Mouse (Mus musculus) liver, embryonic 15.5 days (tissue): ENCODE measurements at regions not wholly inside any gene's neighbourhood (a gene's known extent, or its start where the extent isn't known, plus 50 kb on each side); places are given as distances from the start of the nearest gene placed in this dataset.

Source experiments
- ATAC-seq: fragments of 200-750 bp; cut with Nextera tagmentation; 2 replicates; pipeline ENCODE4 v1.8.0; 2017; ENCODE audit warnings: moderate number of reproducible peaks, mild to moderate bottlenecking, moderate library complexity; ENCODE audit not compliant: insufficient read depth
- H3K27ac ChIP-seq: fragments of 300-500 bp; sonication (generic); replicated peaks from 2 replicates; pipeline ENCODE4 v1.5.1; 2015; ENCODE audit warnings: mild to moderate bottlenecking, inconsistent platforms
- H3K27me3 ChIP-seq: fragments of 300-500 bp; sonication (generic); 2 replicates; pipeline ENCODE4 v1.6.1; 2015; ENCODE audit warnings: mild to moderate bottlenecking, inconsistent platforms
- H3K36me3 ChIP-seq: fragments of 300-500 bp; sonication (generic); replicated peaks from 2 replicates; pipeline ENCODE4 v1.6.1; 2015; ENCODE audit warnings: moderate library complexity, mild to moderate bottlenecking, inconsistent platforms
- H3K4me1 ChIP-seq: fragments of 300-500 bp; sonication (generic); replicated peaks from 2 replicates; pipeline ENCODE4 v1.6.1; 2015; ENCODE audit warnings: inconsistent platforms
- H3K4me2 ChIP-seq: fragments of 300-500 bp; sonication (generic); 2 replicates; pipeline ENCODE4 v1.6.1; 2015; ENCODE audit warnings: moderate library complexity, mild to moderate bottlenecking, inconsistent platforms
- H3K4me3 ChIP-seq: fragments of 300-500 bp; sonication (generic); replicated peaks from 2 replicates; pipeline ENCODE4 v1.5.1; 2015; ENCODE audit warnings: mild to moderate bottlenecking, inconsistent platforms
- H3K9ac ChIP-seq: fragments of 300-500 bp; sonication (generic); 2 replicates; pipeline ENCODE4 v1.6.1; 2015; ENCODE audit warnings: moderate library complexity, mild to moderate bottlenecking, inconsistent platforms
- H3K9me3 ChIP-seq: fragments of 300-500 bp; sonication (generic); replicated peaks from 2 replicates; pipeline ENCODE4 v1.6.1; 2016; ENCODE audit warnings: inconsistent platforms
- WGBS: fragments of 180-500 bp; shearing (Covaris S2); methylation state at CpG from one replicate; pipeline ENCODE4 v1.1.7; 2015; ENCODE audit warnings: mixed read lengths; ENCODE audit not compliant: insufficient replicate concordance; 5-methylcytosine and 5-hydroxymethylcytosine counted together

DNA sequence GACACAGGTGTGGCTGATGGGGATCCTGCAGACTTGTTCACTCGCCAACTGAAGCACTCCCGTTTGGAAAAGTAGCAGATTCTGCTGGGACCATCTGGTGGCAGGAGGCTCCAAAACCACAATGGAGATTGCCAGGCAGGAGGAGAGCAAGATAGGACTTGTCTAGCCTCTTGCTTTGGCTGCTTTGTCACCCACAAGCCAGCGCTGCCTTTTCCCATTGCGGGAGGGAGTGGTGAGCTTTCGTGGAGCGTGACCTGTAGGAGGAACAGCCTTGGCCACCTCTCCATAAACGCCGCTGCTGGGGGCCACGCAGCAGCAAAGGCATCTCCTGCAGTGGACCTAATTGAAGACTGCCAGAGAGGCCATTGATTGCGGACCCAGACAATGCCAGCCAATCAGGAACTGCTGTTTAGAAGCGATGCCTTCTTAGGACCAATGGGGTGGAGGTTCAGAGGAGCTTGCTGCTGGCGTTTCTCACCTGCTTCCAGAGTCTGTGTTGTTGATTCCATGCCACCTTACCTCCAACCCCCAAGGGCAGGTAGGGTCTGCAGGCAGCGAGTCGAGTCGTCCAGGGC lies 70.3 kb downstream of the Gadd45g start:
- Histone ChIP-seq H3K9ac (no peak overlapping the region), H3K4me2 (no peak overlapping the region), H3K9me3 (no peaks in the 10 kb centered on the region), H3K36me3 (no peaks in the 10 kb centered on the region), H3K27me3 (peaks cover 51% of the 10 kb centered on the region), H3K27ac (no peak overlapping the region), H3K4me3 (no peak overlapping the region), H3K4me1 (peaks cover 17% of the 10 kb centered on the region)
- WGBS: 49% methylated on average over 15 of the region's 15 CpGs
- no peak for ATAC-seq

DNA sequence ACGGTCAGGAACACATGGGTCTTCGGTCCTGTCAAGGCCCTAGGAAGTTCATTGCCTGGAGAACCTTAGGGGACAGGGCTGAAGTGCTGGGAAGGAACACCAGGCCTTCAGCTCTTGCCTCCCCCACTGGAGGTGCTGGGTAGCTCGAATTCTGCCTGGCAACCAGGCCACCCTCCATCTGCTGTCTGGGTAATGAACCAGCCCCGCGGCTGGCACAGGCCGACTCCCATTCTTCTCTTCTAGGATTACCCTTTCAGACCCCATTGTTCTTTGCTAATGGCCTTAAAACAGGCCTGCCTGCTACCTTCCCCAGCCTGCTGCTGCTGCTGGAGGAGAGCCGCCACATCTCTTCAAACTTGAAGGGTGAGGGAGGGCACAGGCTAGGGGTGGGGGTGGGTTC lies 71.2 kb downstream of the Gadd45g start:
- Histone ChIP-seq H3K4me2 (no peak overlapping the region), H3K4me3 (no peak overlapping the region), H3K27ac (no peak overlapping the region), H3K9ac (no peak overlapping the region), H3K36me3 (no peaks in the 10 kb centered on the region), H3K9me3 (no peaks in the 10 kb centered on the region), H3K4me1 (peaks cover 11% of the 10 kb centered on the region), H3K27me3 (peaks cover 51% of the 10 kb centered on the region)
- no peak for ATAC-seq
- WGBS: 60% methylated on average over 7 of the region's 7 CpGs

DNA sequence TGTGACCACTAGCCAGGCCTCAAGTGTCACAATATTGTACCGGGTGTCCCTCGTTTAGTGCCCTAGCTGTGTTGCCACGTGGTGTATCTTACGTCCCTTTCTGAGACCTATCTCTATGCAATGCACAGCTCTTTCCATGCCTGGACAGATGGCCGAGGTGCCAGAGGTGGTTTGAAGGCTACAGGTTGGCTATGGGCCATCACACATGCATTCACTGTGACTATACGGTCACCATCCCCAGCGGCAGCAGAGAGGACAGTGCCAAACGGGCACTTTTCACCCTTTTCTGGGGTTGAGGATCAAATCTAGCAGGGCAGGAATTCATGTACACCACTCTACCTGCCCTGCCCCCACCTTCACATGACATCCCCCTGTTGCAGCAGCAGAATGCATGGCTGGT lies 71.6 kb downstream of the Gadd45g start:
- peaks cover 47% of the 10 kb centered on the region for H3K27me3 ChIP-seq
- peaks cover 11% of the 10 kb centered on the region for H3K4me1 ChIP-seq
- H3K4me3 ChIP-seq: no peak overlapping the region
- H3K9me3 ChIP-seq: no peaks in the 10 kb centered on the region
- no peak overlapping the region for H3K9ac ChIP-seq
- 56% methylated on average over 8 of the region's 8 CpGs for WGBS
- H3K36me3 ChIP-seq: no peaks in the 10 kb centered on the region
- H3K27ac ChIP-seq: no peak overlapping the region
- no peak overlapping the region for H3K4me2 ChIP-seq
- no peak for ATAC-seq

DNA sequence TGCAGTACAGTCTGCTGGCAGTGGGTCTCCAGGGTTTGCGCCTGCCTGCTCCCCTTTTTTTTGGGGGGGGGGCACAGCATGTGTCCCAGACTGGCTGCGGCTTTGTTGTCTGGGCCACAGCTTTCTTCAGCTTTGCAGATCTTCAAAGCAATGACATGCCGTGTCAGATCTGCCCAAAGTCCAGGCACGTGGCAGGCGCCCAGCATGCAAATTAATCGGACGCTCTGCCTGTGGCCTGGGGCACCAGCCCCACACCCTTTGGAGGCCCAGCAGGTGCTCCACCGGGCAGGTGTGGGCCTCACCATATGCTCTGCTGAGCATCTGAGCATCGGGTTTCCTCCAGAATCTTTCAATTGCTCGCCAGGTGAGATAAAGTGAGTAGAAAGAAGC lies 72.3 kb downstream of the Gadd45g start:
- Histone ChIP-seq H3K27ac (no peak overlapping the region), H3K36me3 (no peaks in the 10 kb centered on the region), H3K9ac (no peak overlapping the region), H3K4me1 (peaks cover 11% of the 10 kb centered on the region), H3K27me3 (peaks cover 43% of the 10 kb centered on the region), H3K9me3 (no peaks in the 10 kb centered on the region), H3K4me3 (no peak overlapping the region), H3K4me2 (no peak overlapping the region)
- no peak for ATAC-seq
- 57% methylated on average over 10 of the region's 10 CpGs for WGBS

DNA sequence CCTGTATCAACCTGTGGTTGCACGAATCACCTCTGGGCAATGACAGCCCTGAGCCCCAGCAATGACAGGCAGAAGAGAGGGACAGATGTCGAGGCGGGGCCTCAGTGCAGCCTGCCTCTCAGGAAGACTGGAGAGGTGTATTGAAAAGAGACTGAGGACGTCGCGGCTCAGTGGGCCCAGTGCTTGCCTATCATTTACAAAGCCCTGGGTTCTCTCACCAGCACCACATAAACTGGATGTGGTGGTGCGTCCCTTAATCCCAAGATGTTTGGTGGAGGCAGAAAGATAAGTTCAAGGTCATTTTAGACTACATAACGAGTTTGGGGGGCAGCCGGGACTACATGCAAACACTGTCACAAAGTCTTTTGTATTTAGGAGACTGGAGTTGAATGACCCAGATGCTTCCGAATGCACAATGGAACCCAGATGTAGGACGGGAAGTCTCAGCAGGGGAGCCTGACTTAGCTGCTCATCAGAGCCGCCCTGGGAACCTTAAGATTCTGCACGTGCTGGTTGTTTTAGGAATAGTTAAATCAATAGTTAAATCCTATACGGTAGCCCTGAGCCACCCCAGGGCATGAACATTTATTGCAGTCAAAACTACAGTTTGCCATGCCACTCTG lies 72.8 kb downstream of the Gadd45g start:
- Histone ChIP-seq H3K4me2 (no peak overlapping the region), H3K4me1 (peaks cover 11% of the 10 kb centered on the region), H3K27ac (no peak overlapping the region), H3K36me3 (no peaks in the 10 kb centered on the region), H3K27me3 (peaks cover 43% of the 10 kb centered on the region), H3K4me3 (no peak overlapping the region), H3K9ac (no peak overlapping the region), H3K9me3 (no peaks in the 10 kb centered on the region)
- no peak for ATAC-seq
- 45% methylated on average over 14 of the region's 14 CpGs for WGBS

DNA sequence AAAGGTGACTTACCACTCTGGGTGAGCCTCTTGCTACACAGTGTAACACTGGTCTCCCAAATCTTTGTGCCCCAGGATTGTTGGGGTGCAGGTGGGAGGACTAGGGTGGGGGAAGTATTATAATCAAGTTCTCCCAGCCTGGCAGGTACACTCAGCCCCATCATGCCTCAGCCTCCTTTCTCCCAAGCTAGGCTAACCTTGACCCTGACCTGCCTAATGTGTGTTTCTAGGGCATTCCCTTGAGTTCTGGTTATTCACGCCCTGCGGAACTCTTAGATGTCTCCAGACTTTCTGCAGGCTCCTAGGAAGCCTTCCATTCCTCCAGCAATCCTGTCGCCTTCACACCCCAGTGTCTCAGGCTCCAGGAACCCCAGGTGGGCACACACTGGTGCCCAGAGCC lies 73.5 kb downstream of the Gadd45g start:
- ATAC-seq: no peak
- 61% methylated on average over 3 of the region's 3 CpGs for WGBS
- no peaks in the 10 kb centered on the region for H3K36me3 ChIP-seq

DNA sequence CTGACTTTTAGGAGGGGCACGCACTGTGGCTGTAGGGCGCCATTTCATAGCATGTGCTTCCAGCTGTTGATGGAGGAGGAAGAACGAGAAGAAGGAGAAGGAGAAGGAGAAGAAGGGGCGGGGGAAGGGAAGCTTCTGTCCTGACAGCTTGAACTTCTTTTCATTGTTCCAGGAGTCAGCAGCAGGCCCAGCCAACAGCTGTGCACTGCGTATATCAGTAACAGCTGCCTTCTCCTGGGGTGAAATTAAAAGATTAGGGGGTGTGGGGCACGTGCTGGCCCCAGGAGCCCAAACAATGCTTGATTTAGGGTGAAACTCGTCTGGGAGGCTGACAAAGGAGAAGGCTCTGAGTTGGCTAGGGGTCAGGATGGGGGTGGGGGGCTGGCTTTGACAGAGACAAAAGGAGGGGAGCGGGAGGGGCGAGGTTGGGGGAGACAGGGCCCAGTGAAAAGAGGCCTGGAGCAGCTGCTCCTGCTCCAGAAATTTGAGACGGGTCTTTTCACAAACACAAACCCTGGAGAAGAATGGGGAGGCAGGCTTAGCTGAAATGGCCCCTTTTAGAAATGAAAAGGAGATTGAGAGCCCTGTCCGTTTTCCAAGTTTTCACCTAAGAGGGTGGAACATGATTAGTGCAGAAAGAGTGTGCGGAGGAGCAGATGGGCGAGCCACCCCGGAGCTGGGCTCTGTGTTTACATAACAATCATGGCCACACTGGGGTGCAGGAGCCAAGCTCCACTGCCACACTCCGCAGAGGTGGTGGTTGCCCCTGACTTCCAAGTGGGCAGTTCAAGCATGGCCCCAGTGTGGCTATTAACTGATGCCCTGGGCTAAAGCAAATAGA lies 74.3 kb downstream of the Gadd45g start:
- WGBS: 36% methylated on average over 15 of the region's 15 CpGs
- no peak overlapping the region for H3K9ac ChIP-seq
- H3K4me3 ChIP-seq: no peak overlapping the region
- no peak overlapping the region for H3K4me2 ChIP-seq
- no peaks in the 10 kb centered on the region for H3K9me3 ChIP-seq
- H3K4me1 ChIP-seq: peaks cover 11% of the 10 kb centered on the region
- peaks cover 43% of the 10 kb centered on the region for H3K27me3 ChIP-seq
- H3K36me3 ChIP-seq: no peaks in the 10 kb centered on the region
- ATAC-seq: no peak
- no peak overlapping the region for H3K27ac ChIP-seq

More for the DNA sequence above, 73.5 kb downstream of the Gadd45g start:
- H3K4me3 ChIP-seq: no peak overlapping the region
- peaks cover 43% of the 10 kb centered on the region for H3K27me3 ChIP-seq
- H3K9me3 ChIP-seq: no peaks in the 10 kb centered on the region
- no peak overlapping the region for H3K27ac ChIP-seq
- no peak overlapping the region for H3K9ac ChIP-seq
- no peak overlapping the region for H3K4me2 ChIP-seq
- peaks cover 11% of the 10 kb centered on the region for H3K4me1 ChIP-seq

DNA sequence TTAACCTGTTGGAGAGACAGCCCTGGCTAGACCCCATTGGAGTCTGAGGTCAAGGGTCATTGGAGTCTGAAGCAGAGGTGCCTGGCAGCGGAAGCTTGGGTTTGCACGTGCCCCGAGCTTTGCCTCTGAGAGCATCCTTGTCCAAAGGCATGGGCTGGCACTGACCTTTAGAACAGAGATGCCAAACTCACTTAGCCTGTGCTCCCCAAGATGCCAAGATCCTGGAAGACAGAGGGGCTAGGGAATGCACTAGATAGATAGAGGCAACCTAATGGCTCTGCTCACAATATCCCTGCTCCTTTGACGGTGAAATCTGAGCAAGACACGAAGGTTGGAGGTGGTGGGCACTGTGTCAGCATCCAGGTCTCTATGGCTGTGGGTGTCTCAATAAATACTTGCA lies 75.1 kb downstream of the Gadd45g start:
- no peak overlapping the region for H3K27ac ChIP-seq
- peaks cover 11% of the 10 kb centered on the region for H3K4me1 ChIP-seq
- no peak overlapping the region for H3K9ac ChIP-seq
- no peak overlapping the region for H3K4me2 ChIP-seq
- H3K4me3 ChIP-seq: no peak overlapping the region
- no peaks in the 10 kb centered on the region for H3K36me3 ChIP-seq
- WGBS: 68% methylated on average over 5 of the region's 5 CpGs
- no peak for ATAC-seq
- H3K27me3 ChIP-seq: peaks cover 35% of the 10 kb centered on the region
- H3K9me3 ChIP-seq: no peaks in the 10 kb centered on the region

DNA sequence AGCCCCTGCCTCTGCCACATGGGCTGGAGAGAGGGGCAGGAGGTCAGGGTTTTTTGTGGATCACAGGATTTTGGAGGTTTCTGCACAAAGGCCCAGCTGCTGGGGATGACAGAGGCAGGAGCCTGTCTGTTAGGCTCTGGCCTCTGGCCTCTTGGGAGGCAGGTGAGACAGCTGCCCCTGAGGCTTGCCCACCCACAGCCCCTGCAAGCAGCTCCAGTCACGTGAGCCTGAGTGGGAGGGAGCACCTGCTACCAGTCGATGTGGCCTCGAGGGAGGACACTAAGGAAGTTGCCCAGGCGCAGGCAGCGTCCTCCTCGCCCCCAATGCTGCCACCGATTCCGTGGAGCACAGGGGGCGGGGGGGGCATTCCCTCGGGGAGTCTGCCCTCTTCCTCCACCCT lies 80.3 kb downstream of the Gadd45g start:
- no peak overlapping the region for H3K27ac ChIP-seq
- no peak overlapping the region for H3K4me2 ChIP-seq
- H3K36me3 ChIP-seq: no peaks in the 10 kb centered on the region
- no peak overlapping the region for H3K4me3 ChIP-seq
- H3K4me1 ChIP-seq: peaks cover 6% of the 10 kb centered on the region; the same call in 1 of the 2 replicates
- ATAC-seq: no peak
- H3K9me3 ChIP-seq: no peaks in the 10 kb centered on the region
- no peak overlapping the region for H3K9ac ChIP-seq
- WGBS: 54% methylated on average over 10 of the region's 10 CpGs
- peaks cover 20% of the 10 kb centered on the region; the same call in 1 of the 2 replicates for H3K27me3 ChIP-seq

DNA sequence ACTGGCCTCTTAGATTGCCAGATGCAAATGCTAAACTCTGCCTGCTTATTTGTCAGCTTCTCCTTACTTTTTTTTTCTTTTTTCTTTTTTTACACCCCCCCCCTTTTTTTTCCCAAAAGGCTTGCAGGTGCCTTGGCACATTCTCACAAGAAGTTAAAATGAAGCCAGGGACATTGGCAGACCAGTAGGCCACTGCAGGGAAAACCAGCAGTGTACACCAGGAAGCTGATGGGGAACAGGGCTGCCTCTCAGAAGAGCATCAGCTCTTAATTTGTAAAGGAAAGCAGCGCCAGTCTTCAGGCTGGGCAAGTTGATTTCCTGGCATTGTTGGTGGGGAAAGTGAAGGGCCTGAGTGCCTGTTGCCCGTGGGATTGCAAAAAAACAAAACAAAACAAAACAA lies 83.3 kb downstream of the Gadd45g start:
- Histone ChIP-seq H3K4me1 (peaks cover 6% of the 10 kb centered on the region; the same call in 1 of the 2 replicates), H3K4me2 (no peak overlapping the region), H3K27me3 (peaks cover 26% of the 10 kb centered on the region; the same call in 1 of the 2 replicates), H3K9ac (no peak overlapping the region), H3K9me3 (no peaks in the 10 kb centered on the region), H3K36me3 (no peaks in the 10 kb centered on the region), H3K27ac (no peak overlapping the region), H3K4me3 (no peak overlapping the region)
- no peak for ATAC-seq
- 35% methylated on average over 2 of the region's 2 CpGs for WGBS

DNA sequence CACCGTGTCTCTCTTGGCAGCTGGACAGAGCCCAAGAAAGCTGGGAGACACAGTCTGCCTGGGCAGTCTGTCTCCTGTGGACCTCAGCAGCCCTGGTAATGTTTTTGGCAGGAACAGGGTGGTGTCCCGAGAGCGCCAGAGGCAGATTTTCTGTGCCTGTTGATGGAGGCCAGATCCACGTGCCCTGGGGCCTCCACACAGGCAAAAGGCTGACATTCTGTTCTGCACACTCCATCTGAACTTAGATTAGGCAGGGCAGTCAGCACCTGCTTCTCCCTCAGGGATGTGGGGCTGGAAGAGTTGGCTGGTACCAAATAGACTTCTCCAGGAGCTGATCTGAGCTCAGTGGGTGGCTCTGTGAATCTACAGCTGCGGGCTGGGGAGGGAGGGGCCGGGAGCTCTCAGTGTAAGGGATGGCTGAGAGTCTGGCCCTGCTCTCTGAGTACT lies 83.8 kb downstream of the Gadd45g start:
- no peaks in the 10 kb centered on the region for H3K36me3 ChIP-seq
- no peak overlapping the region for H3K4me2 ChIP-seq
- no peaks in the 10 kb centered on the region for H3K9me3 ChIP-seq
- ATAC-seq: no peak
- H3K4me3 ChIP-seq: no peak overlapping the region
- no peak overlapping the region for H3K9ac ChIP-seq
- no peak overlapping the region for H3K27ac ChIP-seq
- peaks cover 26% of the 10 kb centered on the region; the same call in 1 of the 2 replicates for H3K27me3 ChIP-seq
- 49% methylated on average over 6 of the region's 6 CpGs for WGBS
- H3K4me1 ChIP-seq: peaks cover 6% of the 10 kb centered on the region; the same call in 1 of the 2 replicates
